Mouse (Mus musculus) testis, adult 2 months (tissue): ENCODE data around the gene Adam23. TPM values are rescaled to one million over a fixed set of nuclear protein-coding genes. Genes with fewer than 3 reads are reported as not detected.
A peak's percentile ranks its signal among the peaks of the same experiment; 100 is the strongest.

Source experiments
- H3K27ac ChIP-seq: fragments of 200-500 bp; 2 replicates; pipeline ENCODE4 v1.5.1; 2012; ENCODE audit warnings: low read depth, low read length; ENCODE audit not compliant: control insufficient read depth, insufficient read depth
- H3K27me3 ChIP-seq: fragments of 200-500 bp; 2 replicates; pipeline ENCODE4 v1.6.1; 2012; ENCODE audit warnings: mild to moderate bottlenecking, low read length, moderate library complexity; ENCODE audit not compliant: control insufficient read depth, insufficient read depth
- H3K36me3 ChIP-seq: fragments of 200-500 bp; 2 replicates; pipeline ENCODE4 v1.6.1; 2012; ENCODE audit warnings: mild to moderate bottlenecking, low read length; ENCODE audit not compliant: control insufficient read depth, insufficient read depth
- H3K4me1 ChIP-seq: fragments of 200-500 bp; 2 replicates; pipeline ENCODE4 v1.6.1; 2012; ENCODE audit warnings: low read length; ENCODE audit not compliant: control insufficient read depth, insufficient read depth
- H3K4me3 ChIP-seq: fragments of 200-500 bp; 2 replicates; pipeline ENCODE4 v1.5.1; 2012; ENCODE audit warnings: low read depth, mild to moderate bottlenecking, low read length, moderate library complexity, mixed read lengths; ENCODE audit not compliant: control insufficient read depth
- CTCF ChIP-seq: fragments of 200-500 bp; IDR thresholded peaks from 2 replicates; pipeline ENCODE4 v1.5.1; 2012; ENCODE audit warnings: low read depth, mild to moderate bottlenecking, inconsistent platforms, low read length, moderate library complexity; ENCODE audit not compliant: control insufficient read depth, insufficient read depth, insufficient replicate concordance
- POLR2A ChIP-seq: fragments of 200-500 bp; IDR thresholded peaks from 2 replicates; pipeline ENCODE4 v1.6.1; 2012; ENCODE audit warnings: low read depth, mild to moderate bottlenecking, inconsistent platforms, low read length, moderate library complexity; ENCODE audit not compliant: control insufficient read depth
- polyA plus RNA-seq: library from polyadenylated mRNA; depleted of rRNA; stranded (reverse); fragments of >200 nt; gene quantifications from 2 replicates; pipeline ENCODE4 v1.2.3, GENCODE M21; 2012; rRNA removed

Adam23 gene
- polyA plus RNA-seq: 1.8 and 2.8 TPM in 2 replicates

- TF ChIP-seq POLR2A (no peak), CTCF (no peak)
- peak within 1 kb of the TSS; percentile 83 for H3K4me3 ChIP-seq
- no peaks in the 10 kb centered on the region for H3K36me3 ChIP-seq
- peaks cover 9% of the 10 kb centered on the region for H3K4me1 ChIP-seq
- H3K27ac ChIP-seq: no peak within 1 kb of the TSS
- no peaks in the 10 kb centered on the region for H3K27me3 ChIP-seq
These were observed at the start of gene Adam23 for GRCm38 (mm10) chr1:63445656-63446046. Adam23 (plus strand) TSS chr1:63445891.

GRCm38 (mm10) chr1:63401130-63401529, 44.6 kb upstream of the Adam23 start:
- no peak overlapping the region for H3K27ac ChIP-seq
- no peaks in the 10 kb centered on the region for H3K27me3 ChIP-seq
- no peaks in the 10 kb centered on the region for H3K36me3 ChIP-seq
- TF ChIP-seq POLR2A (no peak), CTCF (no peak)
- H3K4me1 ChIP-seq: no peaks in the 10 kb centered on the region
- H3K4me3 ChIP-seq: no peak overlapping the region

GRCm38 (mm10) chr1:63403601-63404000, 42.1 kb upstream of the Adam23 start:
- H3K4me3 ChIP-seq: no peak overlapping the region
- H3K27me3 ChIP-seq: no peaks in the 10 kb centered on the region
- no peak; the same call in 1 of the 2 replicates for TF ChIP-seq CTCF
- TF ChIP-seq POLR2A: no peak
- H3K4me1 ChIP-seq: no peaks in the 10 kb centered on the region
- H3K27ac ChIP-seq: no peak overlapping the region
- H3K36me3 ChIP-seq: no peaks in the 10 kb centered on the region

GRCm38 (mm10) chr1:63408344-63408743, 37.3 kb upstream of the Adam23 start:
- no peak for TF ChIP-seq POLR2A
- TF ChIP-seq CTCF: no peak
- Histone ChIP-seq H3K27me3 (no peaks in the 10 kb centered on the region), H3K4me3 (no peak overlapping the region), H3K27ac (no peak overlapping the region), H3K36me3 (no peaks in the 10 kb centered on the region), H3K4me1 (no peaks in the 10 kb centered on the region)

GRCm38 (mm10) chr1:63418491-63418890, 27.2 kb upstream of the Adam23 start:
- TF ChIP-seq POLR2A (no peak), CTCF (no peak)

GRCm38 (mm10) chr1:63430668-63431067, 15.0 kb upstream of the Adam23 start:
- H3K36me3 ChIP-seq: no peaks in the 10 kb centered on the region
- TF ChIP-seq POLR2A (no peak), CTCF (no peak)
- no peak overlapping the region for H3K4me3 ChIP-seq
- no peaks in the 10 kb centered on the region for H3K27me3 ChIP-seq
- no peak overlapping the region for H3K27ac ChIP-seq
- no peaks in the 10 kb centered on the region; the same call in none of the 2 replicates for H3K4me1 ChIP-seq

More at GRCm38 (mm10) chr1:63418491-63418890, 27.2 kb upstream of the Adam23 start:
- Histone ChIP-seq H3K36me3 (no peaks in the 10 kb centered on the region), H3K27me3 (no peaks in the 10 kb centered on the region), H3K4me3 (no peak overlapping the region), H3K27ac (no peak overlapping the region), H3K4me1 (no peaks in the 10 kb centered on the region)

- H3K4me1 ChIP-seq: no peaks in the 10 kb centered on the region; the same call in none of the 2 replicates
- H3K36me3 ChIP-seq: no peaks in the 10 kb centered on the region
- TF ChIP-seq CTCF (no peak), POLR2A (no peak)
- H3K27me3 ChIP-seq: no peaks in the 10 kb centered on the region
- H3K27ac ChIP-seq: no peak overlapping the region
- no peak overlapping the region for H3K4me3 ChIP-seq
These were observed 14.5 kb upstream of the Adam23 start for GRCm38 (mm10) chr1:63431166-63431565.

GRCm38 (mm10) chr1:63431842-63432241, 13.8 kb upstream of the Adam23 start:
- no peak for TF ChIP-seq POLR2A
- no peak for TF ChIP-seq CTCF

More at GRCm38 (mm10) chr1:63431842-63432241, 13.8 kb upstream of the Adam23 start:
- H3K4me3 ChIP-seq: no peak overlapping the region
- no peaks in the 10 kb centered on the region; the same call in none of the 2 replicates for H3K4me1 ChIP-seq
- H3K27me3 ChIP-seq: no peaks in the 10 kb centered on the region
- H3K27ac ChIP-seq: no peak overlapping the region
- H3K36me3 ChIP-seq: no peaks in the 10 kb centered on the region
